Mouse (Mus musculus) adrenal gland, postnatal 4 days (tissue): ENCODE measurements around the gene Sipa1l3. TPM values are rescaled to one million over a fixed set of nuclear protein-coding genes. Genes with fewer than 3 reads are reported as not detected.

Source experiments
- DNase-seq, 2 experiments: peaks; one replicate each; pipeline ENCODE4 v3.0.0; 2021 to 2022; ENCODE audit warnings: low spot score in 2 of 2, mixed read lengths in 2 of 2
- total RNA-seq, 2 experiments: library from RNA; stranded (reverse); gene quantifications; 2 replicates each; pipeline ENCODE4 v1.2.3; 2021

Sipa1l3 gene
- total RNA-seq, 2 experiments from 2014 or later = 67.4 to 86.4 TPM

- DNase-seq = no peak
Measured at GRCm38 (mm10) chr7:29387524-29388068, 130.8 kb downstream of the Sipa1l3 start.

DNA sequence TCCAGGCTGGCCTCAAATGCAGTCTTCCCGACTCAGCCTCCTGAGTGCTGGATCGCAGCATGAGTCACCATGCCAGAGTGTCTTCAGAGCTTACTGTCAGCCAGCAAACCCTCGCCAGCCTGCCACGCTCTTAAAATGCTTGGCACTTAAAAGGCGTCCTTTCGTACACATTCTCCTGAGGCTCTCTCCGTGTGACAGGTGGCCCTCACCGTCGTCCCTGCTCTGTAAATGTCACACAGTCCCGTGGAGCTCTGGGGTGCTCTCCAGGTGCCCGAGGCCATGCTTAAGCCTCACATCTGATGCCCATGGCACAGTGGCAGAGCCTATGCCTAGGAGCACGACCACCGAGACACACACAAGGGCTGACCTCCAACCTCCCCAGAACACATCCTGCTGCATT lies 132.1 kb downstream of the Sipa1l3 start:
- no peak for DNase-seq

- no peak for DNase-seq
Measured at GRCm38 (mm10) chr7:29385791-29386190, 132.7 kb downstream of the Sipa1l3 start.

GRCm38 (mm10) chr7:29383255-29383654 lies 135.2 kb downstream of the Sipa1l3 start:
- DNase-seq = peak; percentile 71 to 73

DNA sequence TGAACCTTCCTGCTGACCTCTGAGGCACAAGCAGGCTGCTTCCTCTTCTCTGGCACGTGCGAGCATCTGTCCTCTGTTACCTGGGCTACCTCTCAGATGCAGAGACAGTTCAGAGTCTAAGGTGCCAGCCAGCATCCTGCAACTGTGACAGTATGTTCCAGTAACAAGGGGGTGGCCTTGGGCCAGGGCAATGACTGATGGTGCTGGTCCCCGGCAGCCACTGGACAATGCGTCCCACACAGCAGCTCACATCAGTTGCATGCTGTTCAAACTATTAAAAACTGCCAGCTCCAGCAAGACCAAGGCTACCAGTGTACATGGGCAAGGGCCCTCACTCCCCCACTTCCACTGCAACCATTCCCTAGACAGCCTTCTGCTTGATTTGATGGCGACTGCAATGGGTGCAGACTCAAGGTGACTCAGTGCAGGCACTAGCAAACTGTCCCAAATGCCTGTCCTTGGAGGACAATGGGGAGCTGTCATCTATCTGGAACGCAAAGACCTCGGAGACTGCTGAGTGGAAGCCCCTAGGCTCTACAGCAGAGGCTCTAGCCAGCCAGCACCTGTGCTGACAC lies 136.9 kb downstream of the Sipa1l3 start:
- DNase-seq = no peak

GRCm38 (mm10) chr7:29374054-29374453 lies 144.4 kb downstream of the Sipa1l3 start:
- DNase-seq = no peak

DNA sequence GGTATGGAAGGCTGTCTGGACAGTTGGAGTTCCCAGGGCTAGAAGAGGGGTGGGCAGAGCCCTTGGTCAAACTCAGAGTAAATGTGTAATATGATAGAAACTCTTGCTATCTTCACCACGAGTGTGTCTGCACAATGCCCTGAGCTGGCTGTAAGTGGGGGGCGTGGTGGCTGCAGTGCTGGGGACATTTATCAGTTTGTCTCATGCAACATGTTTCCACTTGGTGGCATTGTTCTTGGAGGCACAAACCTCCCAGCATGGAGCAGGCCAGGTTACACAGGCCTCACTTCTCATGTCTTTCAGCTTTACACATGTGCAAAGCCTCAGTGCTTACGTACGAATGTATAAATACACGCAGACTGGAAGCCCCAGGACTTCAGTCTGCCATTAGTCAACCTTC lies 146.3 kb downstream of the Sipa1l3 start:
- no peak for DNase-seq

DNA sequence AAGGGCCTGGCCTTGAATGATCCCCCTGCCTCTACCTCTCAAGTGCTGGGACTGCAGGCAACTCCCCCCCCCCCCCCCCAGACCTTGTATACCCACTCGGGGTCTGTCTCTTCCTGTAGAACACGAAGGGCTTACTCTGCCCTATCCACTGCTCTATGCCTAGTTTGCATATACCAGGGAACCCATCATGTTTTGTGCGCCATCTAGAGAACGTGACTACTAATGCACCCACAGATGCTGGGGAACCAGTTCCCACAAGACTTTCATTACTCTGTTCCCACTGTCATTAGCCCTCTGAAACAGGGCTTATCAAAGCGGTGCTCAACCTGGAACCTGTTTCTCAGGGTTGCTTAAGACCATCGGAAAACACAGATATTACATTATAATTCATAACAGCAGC lies 148.4 kb downstream of the Sipa1l3 start:
- DNase-seq = no peak

- no peak for DNase-seq
Measured at GRCm38 (mm10) chr7:29368004-29368320, 150.5 kb downstream of the Sipa1l3 start.

- no peak for DNase-seq
Measured at GRCm38 (mm10) chr7:29367166-29368003, 151.1 kb downstream of the Sipa1l3 start.

GRCm38 (mm10) chr7:29364052-29364451 lies 154.4 kb downstream of the Sipa1l3 start:
- peak in 1 of 2 experiments; percentile 21 for DNase-seq

GRCm38 (mm10) chr7:29361497-29361896 lies 156.9 kb downstream of the Sipa1l3 start:
- DNase-seq = no peak

DNA sequence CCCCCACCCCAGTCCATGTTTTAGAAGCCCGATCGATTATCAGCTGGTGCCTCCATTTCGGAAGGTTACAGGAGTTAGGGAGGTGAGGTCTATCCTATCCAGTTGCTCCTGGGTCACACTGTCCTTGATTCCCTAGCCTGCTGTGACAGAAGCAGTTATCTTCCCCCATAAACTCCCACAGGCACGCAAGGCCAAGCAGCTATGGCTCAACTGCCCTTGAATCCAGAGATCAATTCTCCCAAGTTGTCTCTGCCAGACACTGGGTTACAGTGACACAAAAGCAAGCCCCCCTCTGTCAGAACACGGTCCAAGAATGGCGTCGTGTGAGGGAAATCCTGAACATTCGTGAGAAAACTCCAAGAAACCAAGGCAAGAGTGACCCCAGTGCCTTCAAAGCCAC lies 163.0 kb downstream of the Sipa1l3 start:
- no peak for DNase-seq

GRCm38 (mm10) chr7:29354161-29354560 lies 164.3 kb downstream of the Sipa1l3 start:
- peak in 1 of 2 experiments; percentile 49 for DNase-seq

DNA sequence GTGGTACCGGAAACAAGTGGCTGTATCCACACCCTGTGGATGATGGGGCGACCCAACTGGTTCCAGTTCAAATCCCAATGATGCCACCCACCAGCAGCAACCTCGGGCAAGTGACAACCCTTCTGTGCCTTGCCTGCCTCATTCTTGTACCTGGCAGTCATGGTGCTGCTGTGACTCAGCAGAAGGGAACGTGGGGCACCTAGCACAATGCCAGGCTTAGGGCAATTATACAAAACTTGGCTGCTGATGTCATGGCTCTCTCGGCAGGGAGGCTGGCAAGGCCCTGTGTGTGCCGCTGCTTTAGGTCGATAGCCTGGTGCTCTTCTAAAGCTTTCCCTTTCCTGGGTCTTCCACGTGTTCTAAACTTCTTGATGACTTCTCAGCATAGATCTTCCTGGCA lies 166.2 kb downstream of the Sipa1l3 start:
- no peak for DNase-seq

DNA sequence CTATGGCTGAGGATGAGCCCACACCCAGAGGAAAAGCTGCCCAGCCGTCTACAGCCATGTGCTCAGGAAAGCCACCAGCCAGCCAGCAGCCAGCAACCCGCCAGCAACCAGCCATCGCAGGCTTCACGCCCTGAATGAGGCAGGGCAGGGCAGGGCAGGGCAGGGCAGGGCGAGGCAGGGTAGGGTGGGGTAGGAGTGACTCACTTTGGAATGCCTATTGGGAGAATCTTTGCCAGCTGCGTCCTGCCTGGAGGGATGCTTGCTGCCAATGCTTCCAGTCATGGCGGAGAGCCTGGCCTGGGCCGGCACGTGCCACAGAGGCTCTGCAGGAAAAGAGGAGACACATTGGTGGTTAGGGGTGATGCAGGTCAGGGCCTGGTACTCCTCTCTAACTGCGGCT lies 168.0 kb downstream of the Sipa1l3 start:
- DNase-seq = no peak

DNA sequence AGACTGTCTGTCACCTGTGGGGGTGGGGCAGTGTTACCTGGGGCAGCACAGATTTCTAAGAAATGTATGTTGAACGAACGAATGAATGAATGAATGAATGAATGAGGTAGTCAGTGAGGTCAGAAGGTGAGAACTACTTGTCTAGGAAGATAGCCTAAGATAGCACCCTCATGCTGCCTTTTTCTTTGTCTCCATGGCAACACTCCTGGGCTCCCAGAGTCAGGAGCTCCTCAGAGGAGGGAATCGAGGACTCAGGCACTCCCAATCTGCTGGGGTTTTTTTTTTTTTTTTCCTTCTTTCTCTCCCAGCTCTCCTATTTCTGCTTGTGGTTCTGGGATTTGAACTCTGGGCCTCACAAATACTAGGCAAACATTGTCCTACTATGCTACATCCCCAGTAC lies 172.2 kb downstream of the Sipa1l3 start:
- DNase-seq = no peak

- no peak for DNase-seq
Measured at GRCm38 (mm10) chr7:29345534-29345933, 172.9 kb downstream of the Sipa1l3 start.

- no peak for DNase-seq
Measured at GRCm38 (mm10) chr7:29343746-29344145, 174.7 kb downstream of the Sipa1l3 start.

DNA sequence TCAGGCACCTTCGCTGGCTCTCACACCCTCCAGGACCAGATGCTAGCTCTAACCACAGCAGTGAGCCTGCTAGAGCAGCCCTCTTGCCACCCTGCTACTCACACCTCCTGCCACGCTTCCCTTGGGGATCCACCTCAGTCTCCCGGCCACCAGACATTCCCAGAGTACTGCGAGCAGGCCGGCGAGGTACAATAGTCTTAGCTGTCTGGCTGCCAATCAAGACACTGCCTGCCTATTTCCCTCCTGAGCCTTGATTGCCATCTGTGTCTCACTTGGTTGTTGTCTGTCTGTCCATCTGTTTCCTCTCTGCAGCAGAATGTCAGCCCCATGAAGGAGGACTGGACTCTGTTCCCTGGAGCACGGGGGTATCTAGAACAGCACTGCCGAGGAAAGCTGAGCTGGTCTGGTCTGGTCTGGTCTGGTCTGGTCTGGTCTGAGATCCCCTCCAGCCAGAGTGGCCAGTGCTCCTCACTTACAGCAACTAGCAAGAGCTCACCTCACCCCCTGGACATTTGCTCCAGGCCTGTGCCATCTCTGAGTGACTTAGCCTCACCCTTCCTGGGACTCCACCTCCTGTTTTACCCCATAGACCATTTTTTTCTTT lies 175.8 kb downstream of the Sipa1l3 start:
- DNase-seq = no peak

GRCm38 (mm10) chr7:29341722-29342121 lies 176.7 kb downstream of the Sipa1l3 start:
- DNase-seq = no peak

DNA sequence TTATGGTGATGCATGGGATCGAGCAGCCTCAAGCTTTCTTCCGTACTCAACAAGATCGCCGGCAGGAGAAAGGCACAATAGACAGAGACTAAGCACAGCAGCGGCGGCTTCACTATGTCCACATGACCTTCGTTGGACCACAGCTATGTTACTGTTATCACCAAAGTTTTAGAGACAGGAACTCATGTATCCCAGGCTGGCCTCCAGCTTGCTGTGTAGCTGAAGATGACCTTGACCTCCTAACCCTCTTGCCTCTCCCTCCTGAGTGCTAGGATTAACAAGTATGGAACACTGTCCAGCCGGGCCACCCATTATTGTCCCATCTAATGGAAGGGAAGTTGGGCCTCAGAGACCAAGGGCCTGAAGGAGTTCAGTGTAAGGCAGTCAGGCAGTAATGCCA lies 177.6 kb downstream of the Sipa1l3 start:
- no peak for DNase-seq
